Mouse (Mus musculus) CD4-positive, CD25-positive, alpha-beta regulatory T cell, adult 2 months (primary cell): ENCODE results near the gene Zfp385b.

ENCODE experiments used
- DNase-seq: peaks from one replicate; pipeline ENCODE4 v3.0.0-alpha.2; 2012; ENCODE audit warnings: low read depth, low spot score

Gene Zfp385b

DNA sequence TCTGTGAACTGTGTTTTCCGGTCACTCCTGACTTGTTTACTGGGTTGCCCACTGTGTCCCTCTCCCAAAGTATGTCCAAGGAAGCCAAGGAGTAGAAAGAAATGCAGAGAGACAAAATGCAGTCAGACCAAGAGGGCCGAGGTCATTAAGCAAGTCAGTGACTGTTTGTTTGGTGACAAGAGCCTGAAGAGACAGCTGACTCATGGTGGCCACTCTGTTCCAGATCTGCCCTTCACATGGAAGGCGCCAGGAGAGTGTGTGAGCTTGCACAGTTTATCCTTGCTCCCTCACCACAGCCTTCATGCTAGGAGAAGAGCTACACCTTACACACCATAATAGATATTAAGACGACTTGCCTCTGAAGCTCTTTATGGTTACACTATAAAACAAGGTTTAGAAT lies 28.6 kb downstream of the Zfp385b start:
- no peak for DNase-seq

DNA sequence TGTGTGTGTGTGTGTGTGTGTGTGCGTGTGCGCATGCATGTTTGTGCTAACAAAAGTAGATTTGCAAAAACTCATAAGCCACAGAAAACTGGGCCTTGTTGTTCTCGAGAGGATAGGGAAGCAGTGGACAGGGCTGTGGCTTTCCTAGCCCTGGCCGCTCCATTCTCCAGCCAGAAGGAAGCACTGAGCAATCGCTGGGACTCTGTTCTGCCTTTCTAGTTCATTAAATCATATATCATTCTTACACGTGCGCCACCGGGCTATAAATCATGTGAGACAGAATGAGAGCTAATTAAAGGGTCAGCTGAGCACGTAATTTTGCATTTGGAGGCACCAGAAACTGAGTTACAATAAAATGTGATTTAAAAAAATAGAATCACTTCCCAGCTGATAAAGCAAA lies 29.1 kb downstream of the Zfp385b start:
- no peak for DNase-seq

DNA sequence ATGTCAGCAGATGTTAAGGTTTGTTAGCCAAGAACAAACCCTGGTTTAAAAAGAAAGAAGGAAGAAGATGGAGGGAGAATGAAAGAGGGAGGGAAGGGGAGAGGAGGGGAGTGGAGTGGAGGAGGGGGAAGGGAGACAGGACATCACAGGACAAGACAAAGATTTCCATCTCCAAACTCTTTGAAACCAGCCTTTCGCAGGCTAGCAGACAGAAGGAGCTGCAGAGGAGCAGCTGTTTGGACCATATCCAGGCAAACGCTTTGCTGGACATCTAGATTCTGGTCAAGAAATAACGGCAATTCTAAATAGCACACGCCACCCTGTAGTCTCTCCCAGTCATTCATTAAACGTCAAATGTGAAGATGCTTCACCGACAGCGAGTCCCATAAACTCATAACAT lies 38.0 kb downstream of the Zfp385b start:
- DNase-seq = no peak

DNA sequence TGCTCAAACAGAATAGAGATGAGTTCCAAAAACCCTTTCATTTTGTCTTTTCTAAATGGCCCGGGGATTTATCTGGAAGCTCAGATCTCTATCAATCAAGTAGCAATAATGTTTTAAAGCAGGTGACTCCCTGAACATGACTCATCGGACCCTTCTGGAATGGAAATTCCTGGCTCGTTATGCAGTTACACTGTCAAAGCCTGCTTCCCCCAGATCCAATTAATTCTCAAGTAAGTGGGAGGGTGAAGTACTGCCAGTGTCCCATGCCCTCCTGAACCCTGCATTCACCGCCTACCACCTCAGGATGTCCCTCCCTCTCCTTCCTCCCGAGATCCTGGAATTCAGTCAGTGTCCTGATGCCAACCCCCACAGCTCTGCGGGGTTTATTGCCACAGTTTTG lies 41.7 kb downstream of the Zfp385b start:
- DNase-seq = no peak

DNA sequence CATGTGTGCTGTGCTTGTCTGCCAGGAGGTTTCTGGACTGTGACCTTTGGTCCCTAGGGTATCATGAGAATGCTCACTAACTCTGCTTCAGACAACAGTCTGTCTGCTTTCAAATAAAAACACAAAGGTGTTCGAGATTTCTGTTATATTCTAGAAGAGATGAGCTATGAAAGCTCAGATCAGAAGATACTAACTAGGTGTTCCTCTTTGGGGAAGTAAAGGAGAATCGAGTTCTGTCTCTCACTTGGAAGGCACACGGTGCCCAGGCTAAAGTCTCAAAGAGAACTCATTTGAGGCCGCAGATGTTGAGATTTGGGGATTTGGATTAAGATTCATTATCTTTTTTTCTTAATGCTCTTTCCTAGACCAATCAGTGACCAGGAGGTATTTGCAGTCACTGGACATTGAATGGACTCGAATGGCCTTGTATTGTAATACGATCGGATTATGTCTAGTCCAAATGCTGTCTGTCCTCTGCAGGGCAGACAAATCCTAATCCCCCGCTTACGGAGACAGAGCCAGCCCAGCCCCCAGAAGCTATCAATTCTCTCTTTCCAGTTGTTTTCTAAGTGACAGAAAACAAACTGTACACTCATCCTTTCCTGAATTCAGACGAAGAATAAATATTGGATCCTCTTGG lies 42.3 kb downstream of the Zfp385b start:
- DNase-seq = no peak

DNA sequence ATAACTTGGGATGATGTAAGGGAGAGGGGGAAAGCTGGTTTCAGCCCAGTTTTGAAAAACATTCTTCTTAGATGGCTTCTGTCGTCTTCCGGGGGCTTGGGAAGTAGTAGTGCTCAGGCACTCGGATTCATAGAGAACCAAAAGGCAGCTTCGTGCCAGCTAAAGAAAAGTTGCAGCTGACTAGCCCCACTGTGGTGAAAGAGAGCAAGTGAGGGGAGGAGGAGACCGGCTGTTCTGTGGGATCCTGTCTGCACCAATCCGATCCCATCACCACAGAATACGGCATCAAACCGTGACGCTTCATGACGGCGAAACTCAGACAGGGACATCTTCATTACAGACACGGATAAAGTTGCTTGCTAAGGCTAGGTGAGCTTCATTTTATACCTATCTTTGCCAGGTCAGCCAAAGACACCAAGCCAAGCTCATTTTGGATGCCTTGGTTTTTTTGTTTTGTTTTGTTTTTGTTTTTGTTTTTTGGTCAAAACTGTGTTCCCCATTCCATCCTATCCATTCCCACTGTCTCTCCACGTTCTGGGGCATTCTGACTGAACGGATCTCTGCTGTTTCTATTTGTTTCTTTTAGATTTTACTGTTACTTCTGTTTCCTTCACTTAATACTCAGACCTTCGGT lies 44.1 kb downstream of the Zfp385b start:
- DNase-seq = no peak

DNA sequence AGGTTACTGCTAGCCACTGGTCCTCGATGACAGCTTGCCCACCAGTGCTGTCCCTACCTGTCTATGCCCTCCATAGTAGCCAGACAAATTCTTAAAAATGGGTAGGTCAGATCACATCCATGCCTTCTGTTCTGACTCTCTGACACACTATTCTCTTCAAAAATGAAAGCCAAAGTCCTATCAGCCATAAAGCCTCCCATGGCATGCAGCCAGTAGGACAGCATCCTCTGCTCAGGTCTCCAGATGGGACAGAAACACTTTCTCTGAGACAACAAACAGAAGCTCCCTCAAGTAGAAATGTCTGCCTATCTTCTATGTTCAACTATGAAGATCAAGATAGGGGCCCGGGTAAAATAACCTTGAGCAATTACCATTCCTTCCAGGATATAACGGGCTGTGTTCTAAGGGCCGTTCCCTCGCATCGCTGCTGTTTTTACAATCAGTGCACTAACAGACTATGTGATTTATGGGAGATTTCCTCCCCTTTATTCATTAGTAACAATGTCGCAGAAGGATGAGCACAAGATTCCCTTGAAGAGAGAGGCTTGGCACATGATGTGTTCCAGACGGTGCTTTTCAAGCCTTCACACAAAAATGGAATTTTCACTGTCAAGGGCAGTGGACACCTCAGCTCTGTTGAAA lies 49.3 kb downstream of the Zfp385b start:
- no peak for DNase-seq

DNA sequence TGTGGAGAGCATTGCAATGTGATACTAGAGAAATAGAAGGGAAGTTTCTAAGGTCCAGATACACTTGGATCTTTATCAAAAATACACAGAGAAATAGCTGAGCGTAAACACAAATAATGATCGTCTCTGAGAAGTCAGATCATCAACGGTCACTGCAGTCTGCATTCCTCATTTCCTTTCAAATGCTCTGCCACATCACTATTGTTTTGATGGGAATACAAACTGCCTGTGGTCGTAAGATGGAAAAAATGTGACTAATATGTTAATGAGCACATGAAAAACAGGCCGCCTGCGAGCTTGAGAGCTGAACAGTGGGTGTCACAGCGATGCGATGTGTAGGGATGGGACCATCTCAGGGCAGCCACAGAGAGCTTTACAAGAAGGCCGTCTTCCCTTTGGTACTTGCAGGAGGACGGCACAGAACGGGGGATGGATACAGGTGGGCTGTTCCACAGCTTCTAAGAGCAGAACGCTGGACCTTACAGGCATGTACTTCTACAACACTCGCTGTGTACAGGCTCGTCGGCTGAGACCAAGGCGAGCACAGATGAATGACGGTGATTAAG lies 51.0 kb downstream of the Zfp385b start:
- DNase-seq = no peak

DNA sequence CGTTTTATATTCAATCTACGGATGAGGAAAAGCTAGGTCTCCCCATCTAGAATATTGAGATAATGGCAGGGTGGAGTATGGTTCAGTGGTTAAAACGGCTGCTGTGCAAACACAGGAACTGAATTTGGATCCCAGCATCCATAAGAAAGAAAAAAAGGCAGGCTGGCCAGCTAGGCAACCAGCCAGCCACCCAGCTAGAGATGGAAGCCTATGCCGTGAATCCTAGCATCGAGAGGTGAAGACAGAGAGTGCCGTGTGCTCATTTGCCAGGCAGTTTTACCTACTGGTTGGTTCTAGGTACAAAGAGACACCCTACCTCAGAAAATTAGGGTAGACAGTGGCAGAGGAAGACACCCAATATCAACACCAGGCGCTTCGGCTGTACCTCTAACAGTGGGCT lies 57.5 kb downstream of the Zfp385b start:
- no peak for DNase-seq

DNA sequence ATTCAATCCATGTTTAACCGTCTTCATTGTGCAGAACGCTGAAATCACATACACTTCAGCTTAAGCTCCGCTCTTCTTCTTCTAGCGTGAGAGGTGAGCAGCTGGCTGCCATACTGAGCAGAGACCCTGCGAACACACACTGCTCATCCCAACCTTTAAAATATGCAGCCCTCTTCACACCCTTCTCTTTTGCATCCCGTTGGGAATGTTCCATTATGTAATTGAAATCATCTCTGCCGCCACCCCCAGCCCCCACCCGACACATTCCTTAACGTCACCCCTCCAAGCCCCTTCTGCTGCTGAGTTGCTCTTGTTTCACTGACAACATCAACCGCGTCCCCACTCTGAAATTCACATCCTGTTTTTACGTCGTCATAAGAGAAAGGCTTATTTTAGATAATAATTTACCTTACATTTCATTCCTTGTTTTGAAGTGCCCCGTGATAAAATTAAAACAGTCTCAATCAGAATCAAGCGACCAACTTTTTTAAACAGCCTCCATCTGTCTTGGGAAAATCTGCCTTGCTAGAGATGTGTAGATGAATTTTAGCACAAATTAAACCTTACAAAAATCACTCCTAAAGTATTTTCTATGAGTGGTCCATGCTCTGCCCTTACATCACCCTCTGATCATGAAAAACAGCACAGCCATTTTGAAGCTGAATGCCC lies 60.9 kb downstream of the Zfp385b start:
- DNase-seq = no peak

DNA sequence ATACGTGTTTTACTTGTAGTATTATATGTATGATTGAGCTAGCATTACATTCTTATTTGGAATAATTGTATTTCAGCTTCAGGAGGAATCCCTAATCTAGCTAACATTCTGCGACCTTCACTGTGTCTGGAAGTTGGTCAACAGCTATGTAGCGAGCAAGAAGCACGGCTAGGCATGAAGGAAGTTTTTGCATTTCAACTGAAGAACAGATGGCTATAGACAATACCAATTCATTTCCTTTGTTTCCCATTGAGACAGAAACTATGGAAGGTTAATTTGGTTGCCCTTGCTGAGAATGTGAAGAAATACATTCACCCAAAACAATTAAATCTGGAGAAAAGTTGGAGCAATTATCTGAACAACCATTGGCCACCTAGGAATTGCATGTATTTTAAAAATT lies 66.9 kb downstream of the Zfp385b start:
- no peak for DNase-seq

DNA sequence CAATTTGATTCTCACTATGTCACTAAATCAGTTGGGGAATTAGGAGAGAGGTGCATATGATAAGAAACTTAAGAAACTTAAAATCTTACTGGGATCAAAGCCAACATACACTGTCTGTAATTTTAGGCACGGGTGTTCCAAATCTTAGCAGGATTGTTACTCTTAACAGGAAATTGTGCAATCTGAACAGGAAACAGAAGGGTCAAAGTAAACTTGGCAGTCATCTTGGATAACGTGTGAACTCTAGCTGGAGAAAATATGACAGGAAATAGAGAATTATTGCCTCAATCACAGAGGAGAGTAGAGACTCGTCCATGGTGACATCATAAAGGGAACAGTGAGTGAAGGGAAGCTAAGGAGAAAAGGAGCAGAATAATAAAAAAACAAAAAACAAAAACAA lies 69.8 kb downstream of the Zfp385b start:
- DNase-seq = no peak

DNA sequence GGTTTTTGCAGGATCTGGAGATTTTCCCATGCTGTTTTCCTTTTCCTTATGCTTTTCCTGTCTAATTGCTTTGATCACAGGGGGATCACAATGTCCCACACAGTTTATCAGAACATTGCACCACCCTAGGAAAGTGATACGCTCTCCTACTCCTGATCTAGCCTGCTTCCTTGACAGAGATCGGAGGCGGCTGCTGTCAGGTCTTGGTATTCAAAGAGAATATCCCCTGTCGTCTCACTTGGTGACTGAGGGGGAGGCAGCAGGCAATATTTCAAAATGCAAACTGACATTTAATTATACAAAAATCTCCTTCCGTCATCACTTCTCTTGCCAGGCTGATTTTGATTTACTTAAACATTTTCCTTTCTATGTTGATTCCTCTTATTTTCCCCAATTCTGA lies 73.0 kb downstream of the Zfp385b start:
- no peak for DNase-seq

DNA sequence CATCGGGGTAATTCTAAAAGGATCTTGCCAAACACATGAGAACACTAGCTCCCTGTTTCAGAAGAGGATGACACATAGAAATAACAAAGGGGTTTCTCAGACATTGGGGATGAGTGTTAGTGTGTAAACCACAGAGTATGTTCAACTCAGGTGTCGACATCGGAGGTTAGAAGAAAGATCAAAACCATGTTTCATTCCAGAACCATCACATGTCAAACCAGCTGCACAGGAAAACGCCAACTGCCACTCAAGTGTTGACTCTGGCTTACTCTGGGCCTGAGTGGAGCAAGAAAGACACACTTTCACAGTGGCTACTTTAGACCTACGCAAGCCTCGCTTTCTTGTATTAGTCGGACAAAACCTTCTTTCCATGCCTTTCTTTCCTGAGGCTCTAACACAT lies 74.2 kb downstream of the Zfp385b start:
- no peak for DNase-seq

DNA sequence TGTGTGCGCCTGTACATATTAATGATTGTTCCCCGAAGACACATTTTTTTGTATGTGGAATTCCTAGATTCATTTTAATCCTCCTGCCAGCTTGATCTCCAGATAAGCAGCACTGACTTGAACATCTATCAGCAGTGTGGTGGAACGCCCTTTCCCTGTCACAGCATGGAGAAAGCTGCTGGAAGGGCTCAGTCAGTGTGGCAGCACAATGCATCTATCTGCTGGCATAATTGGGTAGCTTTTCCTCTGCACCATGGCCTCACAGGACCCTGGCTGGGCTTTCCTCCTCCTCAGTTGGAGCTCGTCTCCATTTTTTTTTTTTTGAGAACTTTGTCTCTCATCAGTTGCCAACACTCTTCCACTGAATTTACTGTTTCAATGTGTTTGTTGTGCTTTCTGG lies 77.1 kb downstream of the Zfp385b start:
- no peak for DNase-seq

DNA sequence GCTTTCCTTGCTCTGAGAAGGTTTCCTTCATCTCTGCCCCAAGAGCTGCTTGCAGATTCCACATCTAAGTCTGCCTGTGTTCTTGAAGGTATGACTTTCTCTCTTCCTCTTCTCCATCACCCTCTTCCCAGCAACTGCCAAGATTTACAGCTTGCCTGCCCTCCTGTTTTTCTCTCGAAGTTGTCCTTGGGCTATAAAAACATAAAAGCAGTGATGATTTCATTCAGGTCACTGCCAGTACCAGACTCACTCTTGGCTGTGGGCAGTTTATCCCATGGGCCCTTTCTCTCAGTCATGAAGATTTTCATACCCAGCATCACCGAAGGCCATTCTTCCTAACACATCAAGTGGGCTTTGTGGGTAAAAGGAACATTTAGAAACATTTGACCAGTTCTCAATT lies 89.2 kb downstream of the Zfp385b start:
- DNase-seq = no peak

DNA sequence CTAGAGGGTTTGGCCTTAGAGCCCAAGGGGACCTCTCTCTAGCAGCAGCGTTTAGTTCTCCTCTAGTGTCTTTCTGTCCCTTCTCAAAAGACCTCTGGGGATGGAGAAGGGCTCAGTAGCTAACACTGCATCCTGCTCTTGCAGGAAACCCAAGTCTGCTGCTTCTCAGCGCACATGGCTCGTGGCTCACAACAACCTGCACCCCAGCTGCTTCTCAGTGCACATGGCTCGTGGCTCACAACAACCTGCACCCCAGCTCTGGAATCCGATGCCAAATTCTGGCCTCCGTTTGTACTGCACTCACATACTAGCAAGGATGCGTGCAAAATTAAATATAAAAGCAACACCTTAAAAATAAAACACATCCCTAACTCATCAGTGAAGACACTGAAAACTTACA lies 92.6 kb downstream of the Zfp385b start:
- no peak for DNase-seq

DNA sequence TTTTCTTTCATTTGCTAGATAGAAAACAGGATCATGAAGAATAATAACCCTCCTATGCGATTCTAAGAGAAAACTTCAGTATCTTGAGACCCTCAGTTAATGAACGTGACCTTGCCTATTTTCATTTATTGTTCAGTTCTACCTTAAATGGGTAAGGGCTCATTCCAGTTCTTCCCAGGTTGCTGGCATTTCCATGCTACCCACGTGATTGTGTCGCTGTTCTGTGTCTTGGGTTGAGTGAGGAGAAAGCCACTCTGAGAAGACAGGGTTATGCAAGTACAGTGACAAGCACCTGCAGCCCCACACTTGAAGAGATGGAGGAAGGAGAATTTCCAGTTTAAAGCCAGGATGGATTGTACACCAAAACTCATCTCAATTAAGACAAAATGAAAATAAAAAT lies 98.6 kb downstream of the Zfp385b start:
- DNase-seq = no peak

DNA sequence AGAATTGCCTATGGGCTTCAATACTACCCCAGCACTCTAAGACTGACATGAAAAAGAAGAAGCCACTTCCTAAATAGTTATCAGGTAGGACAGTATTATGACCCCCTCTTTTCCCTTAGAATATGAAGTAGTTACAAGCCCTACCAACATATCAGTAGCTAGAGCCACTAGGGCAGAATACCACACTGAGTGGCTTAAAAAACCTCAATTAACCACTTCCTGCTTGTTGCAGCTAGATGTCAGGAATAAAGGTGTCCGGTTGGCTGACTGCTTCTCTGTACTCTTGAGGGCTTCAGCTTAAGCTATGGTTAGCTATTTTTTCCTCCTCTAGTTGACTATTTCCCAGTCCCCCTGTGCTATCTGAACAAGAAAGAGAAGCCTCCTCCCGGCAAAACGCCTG lies 103.1 kb downstream of the Zfp385b start:
- no peak for DNase-seq

DNA sequence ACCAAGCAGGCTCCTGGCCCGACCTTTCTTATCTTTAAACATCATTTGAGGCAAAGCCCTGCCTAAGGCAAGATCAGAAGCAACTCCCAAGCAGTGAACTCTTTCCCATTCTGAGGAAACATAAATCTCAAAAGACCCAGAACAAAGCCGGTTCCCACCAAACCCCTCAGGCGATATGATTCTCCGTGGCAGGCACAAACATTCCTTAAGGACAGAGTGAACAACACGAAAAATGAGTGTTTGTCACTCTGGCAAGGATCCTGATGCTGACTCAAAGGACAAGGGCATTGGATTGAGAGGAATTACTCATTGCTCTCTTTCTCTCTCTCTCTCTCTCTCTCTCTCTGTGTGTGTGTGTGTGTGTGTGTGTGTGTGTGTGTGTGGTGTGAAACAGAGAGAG lies 105.6 kb downstream of the Zfp385b start:
- DNase-seq = no peak

DNA sequence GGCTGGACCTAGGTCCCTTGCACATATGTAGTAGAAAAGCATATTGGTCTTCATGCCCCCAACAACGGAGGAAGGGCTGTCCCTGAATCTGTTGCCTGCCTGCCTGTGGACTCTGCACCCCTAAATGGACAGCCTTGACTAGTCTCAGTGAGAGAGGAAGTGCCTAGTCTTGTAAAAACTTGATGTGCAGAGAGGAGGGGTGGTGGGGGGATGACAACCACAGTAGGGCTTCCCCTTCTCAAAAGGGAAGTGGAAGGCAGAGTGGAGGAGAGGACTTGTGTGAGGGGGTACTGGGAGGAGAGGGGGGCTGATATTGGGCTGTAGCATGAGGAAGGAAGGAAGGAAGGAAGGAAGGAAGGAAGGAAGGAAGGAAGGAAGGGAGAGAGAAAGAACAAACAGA lies 107.7 kb downstream of the Zfp385b start:
- DNase-seq = no peak

DNA sequence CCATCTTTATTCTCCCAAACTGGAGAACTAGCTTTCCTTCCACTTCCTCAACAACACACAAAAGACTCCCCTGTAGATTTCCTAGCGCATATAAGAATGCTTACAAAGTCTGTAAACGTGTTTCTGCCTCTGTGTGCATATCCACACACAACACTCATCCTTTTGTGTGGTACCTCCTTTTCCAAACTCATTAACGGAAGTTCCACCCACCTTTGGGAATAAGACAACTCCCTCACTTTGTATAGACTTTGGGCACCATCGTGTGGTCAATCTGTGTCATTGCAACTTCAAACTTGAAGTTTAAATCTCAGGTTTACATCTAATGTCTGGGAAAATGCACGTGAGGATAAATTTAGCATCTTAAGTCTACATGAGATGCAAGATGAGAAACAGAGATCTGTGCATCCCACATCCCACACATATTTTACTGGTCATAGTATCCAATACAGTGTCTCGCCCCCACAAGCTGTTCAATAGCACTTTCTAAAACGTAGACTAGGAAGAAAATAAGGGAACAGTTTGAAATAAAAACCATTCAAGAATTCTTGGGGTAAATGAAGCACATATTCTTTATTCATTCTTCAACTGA lies 110.1 kb downstream of the Zfp385b start:
- no peak for DNase-seq
